Mouse (Mus musculus) embryonic facial prominence, embryonic 14.5 days (tissue): Measurements from ENCODE around the gene Ankrd33b. TPM values are rescaled to one million over a fixed set of nuclear protein-coding genes. Genes with fewer than 3 reads are reported as not detected.

Experiments
- ATAC-seq: fragments of 200-750 bp; cut with Nextera tagmentation; 2 replicates; pipeline ENCODE4 v1.8.0; 2017; ENCODE audit warnings: low read depth, moderate number of reproducible peaks, moderate TSS enrichment
- DNase-seq: peaks from one replicate; pipeline ENCODE4 v3.0.0-alpha.2; 2015; ENCODE audit warnings: low spot score
- H3K27ac ChIP-seq: fragments of 300-500 bp; sonication (generic); replicated peaks from 2 replicates; pipeline ENCODE4 v1.5.1; 2014; ENCODE audit warnings: low read depth, mild to moderate bottlenecking, low read length, moderate library complexity
- H3K27me3 ChIP-seq: fragments of 300-500 bp; sonication (generic); replicated peaks from 2 replicates; pipeline ENCODE4 v1.6.1; 2014; ENCODE audit warnings: low read length; ENCODE audit not compliant: control insufficient read depth, insufficient read depth
- H3K36me3 ChIP-seq: fragments of 300-500 bp; sonication (generic); 2 replicates; pipeline ENCODE4 v1.6.1; 2014; ENCODE audit warnings: low read length, mixed read lengths; ENCODE audit not compliant: control insufficient read depth, insufficient read depth
- H3K4me1 ChIP-seq: fragments of 300-500 bp; sonication (generic); 2 replicates; pipeline ENCODE4 v1.6.1; 2014; ENCODE audit warnings: antibody characterized with exemption, low read length; ENCODE audit not compliant: control insufficient read depth, insufficient read depth
- H3K4me2 ChIP-seq: fragments of 300-500 bp; sonication (generic); 2 replicates; pipeline ENCODE4 v1.6.1; 2014; ENCODE audit warnings: low read depth, mild to moderate bottlenecking, low read length, moderate library complexity, mixed read lengths
- H3K4me3 ChIP-seq: fragments of 300-500 bp; sonication (generic); 2 replicates; pipeline ENCODE4 v1.5.1; 2014; ENCODE audit warnings: low read depth, mild to moderate bottlenecking, low read length
- H3K9ac ChIP-seq: fragments of 300-500 bp; sonication (generic); 2 replicates; pipeline ENCODE4 v1.6.1; 2014; ENCODE audit warnings: low read depth, mild to moderate bottlenecking, low read length, moderate library complexity, mixed read lengths
- H3K9me3 ChIP-seq: fragments of 300-500 bp; sonication (generic); 2 replicates; pipeline ENCODE4 v1.6.1; 2016; ENCODE audit warnings: low read length; ENCODE audit not compliant: control insufficient read depth
- WGBS: fragments of 180-500 bp; shearing (Covaris S2); extraction: QIAGEN DNeasy Blood & Tissue Kit; methylation state at CpG from one replicate; pipeline ENCODE4 v1.1.7; 2014; 5-methylcytosine and 5-hydroxymethylcytosine counted together
- polyA plus RNA-seq: library from polyadenylated mRNA; unstranded; fragments of >200 nt; fragmentation: Nextera tagmentation; extraction: Ambion mirVana; gene quantifications from 2 replicates; pipeline ENCODE4 v1.2.1, GENCODE M21; 2014

The Ankrd33b gene
- polyA plus RNA-seq, 1 experiment from 2014 or later: 1.1 TPM

GRCm38 (mm10) chr15:31265845-31266244, 101.7 kb downstream of the Ankrd33b start:
- H3K9ac ChIP-seq: no peak overlapping the region
- no peak overlapping the region for H3K4me3 ChIP-seq
- no peaks in the 10 kb centered on the region for H3K36me3 ChIP-seq
- H3K4me2 ChIP-seq: no peak overlapping the region
- DNase-seq (no peak), ATAC-seq (no peak)
- H3K9me3 ChIP-seq: no peaks in the 10 kb centered on the region
- no peaks in the 10 kb centered on the region for H3K27me3 ChIP-seq
- WGBS: 81% methylated on average over 12 of the region's 12 CpGs
- no peaks in the 10 kb centered on the region for H3K4me1 ChIP-seq
- no peak overlapping the region for H3K27ac ChIP-seq

GRCm38 (mm10) chr15:31265404-31265803, 102.1 kb downstream of the Ankrd33b start:
- ATAC-seq: no peak

GRCm38 (mm10) chr15:31264827-31265226, 102.7 kb downstream of the Ankrd33b start:
- no peaks in the 10 kb centered on the region for H3K36me3 ChIP-seq
- no peaks in the 10 kb centered on the region for H3K4me1 ChIP-seq
- DNase-seq (peak; percentile 86), ATAC-seq (peak; percentile 85)
- H3K27ac ChIP-seq: no peak overlapping the region
- 33% methylated on average over 6 of the region's 6 CpGs for WGBS
- H3K9ac ChIP-seq: no peak overlapping the region
- H3K27me3 ChIP-seq: no peaks in the 10 kb centered on the region
- no peaks in the 10 kb centered on the region for H3K9me3 ChIP-seq
- no peak overlapping the region for H3K4me3 ChIP-seq
- H3K4me2 ChIP-seq: no peak overlapping the region

More at GRCm38 (mm10) chr15:31265404-31265803, 102.1 kb downstream of the Ankrd33b start:
- Histone ChIP-seq H3K27me3 (no peaks in the 10 kb centered on the region), H3K27ac (no peak overlapping the region), H3K9me3 (no peaks in the 10 kb centered on the region), H3K9ac (no peak overlapping the region), H3K4me1 (no peaks in the 10 kb centered on the region), H3K4me2 (no peak overlapping the region), H3K36me3 (no peaks in the 10 kb centered on the region), H3K4me3 (no peak overlapping the region)
- 84% methylated on average over 8 of the region's 8 CpGs for WGBS
- DNase-seq: no peak

GRCm38 (mm10) chr15:31262361-31262760, 105.2 kb downstream of the Ankrd33b start:
- WGBS: 82% methylated on average over 9 of the region's 9 CpGs

GRCm38 (mm10) chr15:31261094-31261493, 106.4 kb downstream of the Ankrd33b start:
- no peak for ATAC-seq
- Histone ChIP-seq H3K27ac (no peak overlapping the region), H3K4me1 (peaks cover 3% of the 10 kb centered on the region), H3K9ac (no peak overlapping the region), H3K4me2 (no peak overlapping the region), H3K36me3 (no peaks in the 10 kb centered on the region), H3K4me3 (no peak overlapping the region), H3K27me3 (no peaks in the 10 kb centered on the region), H3K9me3 (no peaks in the 10 kb centered on the region)
- 72% methylated on average over 10 of the region's 10 CpGs for WGBS
- DNase-seq: no peak

More at GRCm38 (mm10) chr15:31262361-31262760, 105.2 kb downstream of the Ankrd33b start:
- H3K4me2 ChIP-seq: no peak overlapping the region
- no peaks in the 10 kb centered on the region for H3K4me1 ChIP-seq
- DNase-seq (no peak), ATAC-seq (no peak)
- no peak overlapping the region for H3K27ac ChIP-seq
- H3K27me3 ChIP-seq: no peaks in the 10 kb centered on the region
- no peak overlapping the region for H3K4me3 ChIP-seq
- no peaks in the 10 kb centered on the region for H3K36me3 ChIP-seq
- H3K9me3 ChIP-seq: no peaks in the 10 kb centered on the region
- no peak overlapping the region for H3K9ac ChIP-seq

- 76% methylated on average over 18 of the region's 18 CpGs for WGBS
- DNase-seq: no peak
- Histone ChIP-seq H3K4me2 (no peak overlapping the region), H3K27ac (no peak overlapping the region), H3K9ac (no peak overlapping the region), H3K36me3 (no peaks in the 10 kb centered on the region), H3K27me3 (no peaks in the 10 kb centered on the region), H3K4me3 (no peak overlapping the region), H3K9me3 (no peaks in the 10 kb centered on the region), H3K4me1 (peaks cover 3% of the 10 kb centered on the region)
- ATAC-seq: no peak
These were observed 108.7 kb downstream of the Ankrd33b start for GRCm38 (mm10) chr15:31258693-31259439.

GRCm38 (mm10) chr15:31258029-31258692, 109.4 kb downstream of the Ankrd33b start:
- no peak overlapping the region for H3K4me3 ChIP-seq
- WGBS: 46% methylated on average over 21 of the region's 21 CpGs
- no peak for DNase-seq
- H3K9ac ChIP-seq: no peak overlapping the region
- peaks cover 3% of the 10 kb centered on the region for H3K4me1 ChIP-seq
- no peaks in the 10 kb centered on the region for H3K9me3 ChIP-seq
- H3K27ac ChIP-seq: no peak overlapping the region
- ATAC-seq: no peak
- no peaks in the 10 kb centered on the region for H3K27me3 ChIP-seq
- no peak overlapping the region for H3K4me2 ChIP-seq
- no peaks in the 10 kb centered on the region for H3K36me3 ChIP-seq

- WGBS: 92% methylated on average over 1 of the region's 1 CpGs
- Histone ChIP-seq H3K9ac (no peak overlapping the region), H3K4me2 (no peak overlapping the region), H3K27ac (no peak overlapping the region), H3K27me3 (no peaks in the 10 kb centered on the region), H3K4me1 (peaks cover 3% of the 10 kb centered on the region), H3K36me3 (no peaks in the 10 kb centered on the region), H3K4me3 (no peak overlapping the region), H3K9me3 (no peaks in the 10 kb centered on the region)
- DNase-seq: no peak
- ATAC-seq: no peak
These were observed 110.2 kb downstream of the Ankrd33b start for GRCm38 (mm10) chr15:31257329-31257728.
